Mouse (Mus musculus) G1E (cell line): Measurements from ENCODE around the gene Narfl. TPM values are rescaled to one million over a fixed set of nuclear protein-coding genes. Genes with fewer than 3 reads are reported as not detected.

Experiments
- ATAC-seq: 2 replicates; pipeline ENCODE4 v1.8.0; 2016; ENCODE audit warnings: mild to moderate bottlenecking; ENCODE audit not compliant: insufficient number of reproducible peaks, poor library complexity, low FRiP score, severe bottlenecking; ENCODE audit errors: extremely low read depth
- DNase-seq: peaks from one replicate; pipeline ENCODE4 v3.0.0; 2012; ENCODE audit warnings: low spot score
- H3K27me3 ChIP-seq: 2 replicates; pipeline ENCODE4 v1.6.1; 2012; ENCODE audit warnings: mild to moderate bottlenecking, low read length, inconsistent platforms; ENCODE audit not compliant: insufficient read depth
- H3K36me3 ChIP-seq: replicated peaks from 2 replicates; pipeline ENCODE3; 2012; ENCODE audit warnings: mild to moderate bottlenecking, inconsistent platforms
- H3K4me1 ChIP-seq: 2 replicates; pipeline ENCODE4 v1.6.1; 2012; ENCODE audit warnings: low read depth, low read length, inconsistent platforms, mixed read lengths; ENCODE audit not compliant: insufficient read depth
- H3K4me3 ChIP-seq: 2 replicates; pipeline ENCODE4 v1.5.1; 2012; ENCODE audit warnings: low read depth, mild to moderate bottlenecking, inconsistent platforms, low read length, moderate library complexity, mixed read lengths
- H3K9me3 ChIP-seq: replicated peaks from 2 replicates; pipeline ENCODE4 v1.6.1; 2012; ENCODE audit warnings: inconsistent platforms
- CTCF ChIP-seq: IDR thresholded peaks from 2 replicates; pipeline ENCODE4 v1.5.1; 2012; ENCODE audit warnings: low read depth, low read length, inconsistent platforms, mixed read lengths
- GATA1 ChIP-seq: IDR thresholded peaks from 2 replicates; pipeline ENCODE4 v1.6.1; 2012; ENCODE audit warnings: borderline replicate concordance, low read length, inconsistent platforms, mixed read lengths
- GATA2 ChIP-seq: IDR thresholded peaks from 2 replicates; pipeline ENCODE4 v1.6.1; 2012; ENCODE audit warnings: low read depth, low read length, inconsistent platforms, borderline replicate concordance
- POLR2AphosphoS5 ChIP-seq: IDR thresholded peaks from 2 replicates; pipeline ENCODE4 v1.6.1; 2012; ENCODE audit warnings: low read depth, low read length, inconsistent platforms; ENCODE audit not compliant: insufficient replicate concordance
- TAL1 ChIP-seq: conservative IDR thresholded peaks from 2 replicates; pipeline ENCODE4 v1.6.1; 2012; ENCODE audit warnings: low read depth, low read length, inconsistent platforms, mixed read lengths
- polyA plus RNA-seq: library from polyadenylated mRNA; stranded (reverse); fragments of >175 nt; gene quantifications from 2 replicates; pipeline ENCODE4 v1.2.3, GENCODE M21; 2012
- total RNA-seq, 2 experiments: library from RNA; stranded (forward) in 1 of 2; stranded (reverse) in 1 of 2; fragments of 200-1000 nt in 1 of 2; fragments of >200 nt in 1 of 2; fragmentation: Nextera tagmentation in 1 of 2; gene quantifications; 2 replicates each; pipeline ENCODE4 v1.2.3; 2014 to 2017

The Narfl gene
- total and polyA plus RNA-seq, 3 experiments = 17.6 to 28.4 (median 22.3) TPM

DNA sequence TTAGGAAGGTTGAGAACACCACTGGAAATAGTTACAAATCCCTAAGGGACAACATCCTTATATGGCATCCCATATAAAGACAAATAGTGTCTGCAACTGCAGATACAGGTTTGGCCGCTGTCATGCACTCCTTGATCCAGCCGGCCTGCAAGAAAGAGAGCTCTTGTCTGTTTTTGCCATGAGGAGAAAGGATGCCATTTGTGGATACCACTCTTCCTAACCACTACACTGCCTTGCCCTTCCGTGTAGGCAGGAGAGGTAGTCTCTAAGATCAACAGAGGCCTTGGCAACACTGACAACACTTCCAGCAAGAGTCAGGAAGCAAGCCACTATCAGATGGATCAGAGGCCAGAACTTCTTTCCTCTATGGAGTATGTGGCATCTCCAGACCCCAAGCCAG, 12.7 kb downstream of the Narfl start, which contains the start of gene Ccdc78:
Gene Ccdc78, plus strand, starts transcription at position 301 of the 400 bp plus-strand sequence.
- TF ChIP-seq TAL1 (no peak), POLR2AphosphoS5 (no peak), GATA1 (no peak), CTCF (no peak), GATA2 (no peak)
- peaks cover 83% of the 10 kb centered on the region for H3K36me3 ChIP-seq
- peaks cover 46% of the 10 kb centered on the region for H3K4me1 ChIP-seq

DNA sequence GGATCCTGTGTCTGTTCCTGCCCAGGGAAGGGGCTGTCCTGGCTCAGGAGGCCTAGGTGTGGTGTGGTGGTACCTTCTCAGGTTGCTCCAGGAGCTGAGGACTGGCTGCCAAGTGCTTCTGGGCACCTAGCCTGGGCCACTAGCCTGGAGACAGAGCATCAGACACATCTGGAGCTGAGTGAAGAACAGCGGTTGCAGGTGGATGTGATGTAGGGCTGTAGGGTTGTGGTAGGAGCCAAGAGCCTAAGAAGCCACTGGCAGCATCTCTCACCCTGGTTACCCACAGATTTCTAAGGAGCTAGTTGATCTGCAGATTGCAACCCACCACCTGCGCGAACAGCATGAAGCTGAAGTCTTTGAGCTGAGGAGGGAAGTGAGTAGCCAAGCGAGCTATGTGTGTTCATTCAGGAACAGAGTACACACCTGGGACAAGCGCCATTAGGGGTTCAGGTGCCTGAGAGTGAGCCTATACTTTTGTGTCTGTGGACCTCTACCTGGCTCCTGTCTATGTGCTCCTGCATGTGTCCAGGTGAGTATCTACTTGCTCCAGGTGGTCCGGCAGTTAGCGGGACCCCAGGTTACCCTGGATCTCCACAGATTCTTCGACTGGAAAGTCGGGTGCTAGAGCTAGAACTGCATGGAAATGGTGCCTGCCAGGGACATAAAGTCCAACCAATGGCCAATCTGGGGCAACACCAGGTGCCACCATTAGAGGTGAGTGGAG, 13.4 kb downstream of the Narfl start:
- Histone ChIP-seq H3K27me3 (no peaks in the 10 kb centered on the region), H3K4me3 (no peak overlapping the region), H3K36me3 (peaks cover 78% of the 10 kb centered on the region), H3K4me1 (peaks cover 49% of the 10 kb centered on the region), H3K9me3 (no peaks in the 10 kb centered on the region)
- DNase-seq (no peak), ATAC-seq (no peak)
- no peak for TF ChIP-seq CTCF

More for the DNA sequence above, 12.7 kb downstream of the Narfl start, which contains the start of gene Ccdc78:
- H3K9me3 ChIP-seq = no peaks in the 10 kb centered on the region
- no peak for DNase-seq
- peak within 1 kb of the TSS; percentile 79 for H3K4me3 ChIP-seq
- no peaks in the 10 kb centered on the region for H3K27me3 ChIP-seq
- ATAC-seq = no peak

DNA sequence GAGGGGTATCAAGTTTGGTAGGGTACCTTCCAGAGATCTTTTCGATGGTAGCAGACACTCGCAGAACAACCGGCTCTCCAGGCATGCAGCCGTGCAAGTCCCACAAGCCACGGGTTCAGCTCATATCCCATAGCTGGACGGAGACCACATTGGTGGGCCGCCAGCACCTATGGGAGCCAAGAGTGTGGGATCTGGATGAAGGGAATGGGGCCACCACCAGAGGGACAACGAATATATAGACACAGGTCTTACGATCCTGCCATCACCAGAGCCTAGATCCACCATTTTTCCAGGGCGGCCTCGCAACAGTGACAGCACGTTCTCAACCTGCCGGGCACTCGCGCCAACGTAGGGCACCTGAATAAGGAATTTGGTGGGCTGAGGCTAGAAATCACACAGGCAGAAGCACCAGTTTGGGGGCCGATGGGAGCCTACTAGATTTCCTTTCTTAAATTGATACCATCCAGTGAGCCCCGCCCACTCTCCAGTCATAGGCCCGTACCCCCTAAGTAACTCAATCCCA, 17.8 kb downstream of the Narfl start:
- ATAC-seq = no peak
- H3K4me1 ChIP-seq = peaks cover 61% of the 10 kb centered on the region

DNA sequence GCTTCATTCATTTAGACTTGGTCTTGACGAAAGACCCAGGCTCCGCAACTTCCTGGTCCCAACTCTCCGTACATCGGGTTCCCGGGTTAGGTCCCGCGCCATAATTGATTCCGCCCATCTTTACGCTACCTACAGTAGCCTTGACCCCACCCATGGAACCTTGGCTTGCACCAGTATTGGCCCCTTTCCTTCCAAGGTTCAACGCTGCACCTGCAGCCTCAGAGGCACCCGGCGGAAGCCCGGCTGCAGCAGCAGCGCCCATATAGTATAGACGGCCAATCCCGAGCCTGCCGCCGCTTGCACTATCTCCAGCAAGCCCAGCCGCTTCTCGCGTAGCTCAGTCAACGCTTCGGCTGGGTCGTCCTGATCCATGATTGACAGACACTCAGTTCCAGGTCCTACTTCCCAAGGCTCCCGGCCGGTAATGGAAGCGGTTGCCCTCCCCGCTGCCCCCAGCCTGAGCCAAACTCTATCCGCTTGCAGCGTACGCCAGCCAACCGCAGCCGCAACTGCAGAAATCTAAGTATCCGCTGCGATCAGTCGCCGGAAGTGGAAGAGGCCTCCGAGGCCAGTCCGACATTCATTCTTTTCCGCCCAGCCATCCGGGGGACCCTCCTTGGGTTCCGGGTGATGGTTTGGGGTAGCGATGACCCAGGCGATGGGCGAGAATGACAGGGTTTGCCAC, 18.4 kb downstream of the Narfl start:
- Histone ChIP-seq H3K9me3 (no peaks in the 10 kb centered on the region), H3K4me3 (peak overlapping the region; percentile 80), H3K4me1 (peaks cover 59% of the 10 kb centered on the region), H3K27me3 (no peaks in the 10 kb centered on the region), H3K36me3 (peaks cover 75% of the 10 kb centered on the region)
- ATAC-seq (peak; percentile 30), DNase-seq (peak; percentile 71)
- TF ChIP-seq GATA1 (no peak), CTCF (no peak), GATA2 (no peak), POLR2AphosphoS5 (no peak), TAL1 (no peak)

More for the DNA sequence above, 17.8 kb downstream of the Narfl start:
- Histone ChIP-seq H3K4me3 (peak overlapping the region; percentile 80), H3K27me3 (no peaks in the 10 kb centered on the region), H3K9me3 (no peaks in the 10 kb centered on the region), H3K36me3 (peaks cover 81% of the 10 kb centered on the region)
- TF ChIP-seq GATA1 (no peak), TAL1 (no peak), CTCF (no peak), POLR2AphosphoS5 (no peak), GATA2 (no peak)
- no peak for DNase-seq

DNA sequence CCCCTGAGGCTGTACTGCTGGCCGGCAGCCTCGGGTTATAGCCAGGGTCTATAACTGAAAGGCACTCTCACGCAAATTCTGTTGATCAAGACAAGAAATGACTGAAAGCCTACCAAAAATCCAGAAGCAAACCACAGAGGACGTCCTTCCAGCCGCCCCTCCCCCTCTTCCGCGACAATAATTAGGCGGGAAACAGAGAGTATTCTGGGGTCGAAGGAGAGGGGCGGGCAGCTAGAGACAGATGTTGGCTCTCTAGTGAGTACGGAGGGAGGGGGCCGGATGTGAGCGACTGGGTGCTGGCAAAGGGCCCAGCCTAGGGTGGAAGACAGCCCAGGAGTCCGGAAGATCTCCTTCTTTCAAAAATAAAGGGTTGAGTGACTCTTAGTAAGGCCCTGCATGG, 19.0 kb downstream of the Narfl start, which contains the start of gene Fam173a:
Gene Fam173a, minus strand, starts transcription at position 287 of the 400 bp plus-strand sequence.
- peaks cover 65% of the 10 kb centered on the region for H3K4me1 ChIP-seq
- peak within 1 kb of the TSS; percentile 80 for H3K4me3 ChIP-seq
- H3K27me3 ChIP-seq = no peaks in the 10 kb centered on the region
- no peaks in the 10 kb centered on the region for H3K9me3 ChIP-seq
- peak; percentile 87 for DNase-seq
- ATAC-seq = 0 out of 2 replicates have a peak, but pooled peaks have one; percentile 42
- no peak for TF ChIP-seq GATA1
- no peak for TF ChIP-seq TAL1
- TF ChIP-seq GATA2 = no peak
- TF ChIP-seq POLR2AphosphoS5 = no peak
- TF ChIP-seq CTCF = no peak
- H3K36me3 ChIP-seq = peaks cover 69% of the 10 kb centered on the region

DNA sequence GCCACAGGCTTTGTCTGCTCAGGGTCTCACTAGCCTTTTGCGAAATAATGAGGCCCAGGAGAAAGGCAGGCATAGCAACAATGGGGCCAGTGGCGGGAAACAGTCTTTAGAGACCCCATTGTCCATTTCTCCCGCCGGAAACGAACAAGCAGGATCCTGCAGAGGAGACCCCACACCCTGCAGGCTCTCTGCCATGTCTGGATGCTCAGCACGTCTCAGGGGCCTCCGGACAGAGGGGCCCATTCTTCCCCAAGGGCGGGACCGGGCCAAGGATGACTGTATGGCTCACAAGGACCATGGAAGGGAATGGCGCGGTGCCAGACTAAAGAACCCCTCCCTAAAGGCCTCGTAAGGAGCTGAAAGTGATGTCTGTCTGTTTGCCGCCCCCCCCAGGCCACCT, 20.6 kb downstream of the Narfl start:
- DNase-seq (no peak), ATAC-seq (no peak)
- no peaks in the 10 kb centered on the region for H3K27me3 ChIP-seq
- H3K36me3 ChIP-seq = peaks cover 54% of the 10 kb centered on the region
- peaks cover 63% of the 10 kb centered on the region for H3K4me1 ChIP-seq
- no peaks in the 10 kb centered on the region for H3K9me3 ChIP-seq
- TF ChIP-seq GATA2 (no peak), TAL1 (no peak), CTCF (no peak), GATA1 (no peak), POLR2AphosphoS5 (no peak)
- H3K4me3 ChIP-seq = no peak overlapping the region
